Mouse (Mus musculus) liver, postnatal 0 days (tissue): ENCODE data around the gene Prss35. TPM values are rescaled to one million over a fixed set of nuclear protein-coding genes. Genes with fewer than 3 reads are reported as not detected.

Source experiments
- ATAC-seq: fragments of 200-750 bp; cut with Nextera tagmentation; 2 replicates; pipeline ENCODE4 v1.8.0; 2017; ENCODE audit warnings: mild to moderate bottlenecking, moderate library complexity
- DNase-seq: peaks from one replicate; pipeline ENCODE4 v3.0.0-alpha.2; 2016
- H3K27ac ChIP-seq: fragments of 300-500 bp; sonication (generic); 2 replicates; pipeline ENCODE4 v1.5.1; 2014; ENCODE audit warnings: antibody characterized with exemption, moderate library complexity, mild to moderate bottlenecking, low read depth
- H3K27me3 ChIP-seq: fragments of 300-500 bp; sonication (generic); 2 replicates; pipeline ENCODE4 v1.6.1; 2014; ENCODE audit warnings: low read length, control low read depth, mixed read lengths; ENCODE audit not compliant: insufficient read depth
- H3K36me3 ChIP-seq: fragments of 300-500 bp; sonication (generic); replicated peaks from 2 replicates; pipeline ENCODE4 v1.6.1; 2014; ENCODE audit warnings: mild to moderate bottlenecking, control low read depth, low read length, moderate library complexity, mixed read lengths; ENCODE audit not compliant: insufficient read depth
- H3K4me1 ChIP-seq: fragments of 300-500 bp; sonication (generic); 2 replicates; pipeline ENCODE4 v1.6.1; 2014; ENCODE audit warnings: antibody characterized with exemption, mild to moderate bottlenecking, control low read depth; ENCODE audit not compliant: insufficient read depth
- H3K4me2 ChIP-seq: fragments of 300-500 bp; sonication (generic); 2 replicates; pipeline ENCODE4 v1.6.1; 2014; ENCODE audit warnings: low read depth, mild to moderate bottlenecking, low read length, moderate library complexity, mixed read lengths
- H3K4me3 ChIP-seq: fragments of 300-500 bp; sonication (generic); 2 replicates; pipeline ENCODE4 v1.5.1; 2014; ENCODE audit warnings: low read depth, low read length
- H3K9ac ChIP-seq: fragments of 300-500 bp; sonication (generic); replicated peaks from 2 replicates; pipeline ENCODE4 v1.6.1; 2014; ENCODE audit warnings: mild to moderate bottlenecking, moderate library complexity
- H3K9me3 ChIP-seq: fragments of 300-500 bp; sonication (generic); 2 replicates; pipeline ENCODE4 v1.6.1; 2016; ENCODE audit warnings: mild to moderate bottlenecking, control low read depth, low read length, mixed read lengths
- CTCF ChIP-seq: sonication (generic); IDR thresholded peaks from 2 replicates; pipeline ENCODE4 v1.5.1; 2016; ENCODE audit warnings: antibody characterized with exemption, low read depth
- EP300 ChIP-seq: IDR thresholded peaks from 2 replicates; pipeline ENCODE4 v1.6.1; 2016; ENCODE audit warnings: antibody characterized with exemption, low read depth, mild to moderate bottlenecking
- WGBS: fragments of 180-500 bp; shearing (Covaris S2); extraction: QIAGEN DNeasy Blood & Tissue Kit; methylation state at CpG from one replicate; pipeline ENCODE4 v1.1.7; 2014; ENCODE audit not compliant: insufficient replicate concordance; 5-methylcytosine and 5-hydroxymethylcytosine counted together
- polyA plus RNA-seq: library from polyadenylated mRNA; unstranded; fragments of >200 nt; fragmentation: Nextera tagmentation; extraction: Ambion mirVana; gene quantifications from 2 replicates; pipeline ENCODE4 v1.2.1, GENCODE M21; 2015

Prss35 gene
- polyA plus RNA-seq, 1 experiment from 2014 or later = 0.54 TPM

- Histone ChIP-seq H3K9ac (no peak overlapping the region), H3K36me3 (no peaks in the 10 kb centered on the region), H3K4me3 (no peak overlapping the region), H3K27me3 (no peaks in the 10 kb centered on the region), H3K4me1 (no peaks in the 10 kb centered on the region), H3K9me3 (no peaks in the 10 kb centered on the region), H3K27ac (no peak overlapping the region), H3K4me2 (no peak overlapping the region)
- DNase-seq (no peak), ATAC-seq (no peak)
- TF ChIP-seq EP300 (no peak), CTCF (no peak)
- WGBS = 75% methylated on average over 10 of the region's 10 CpGs
These were observed 23.5 kb downstream of the Prss35 start for GRCm38 (mm10) chr9:86766991-86767390.

DNA sequence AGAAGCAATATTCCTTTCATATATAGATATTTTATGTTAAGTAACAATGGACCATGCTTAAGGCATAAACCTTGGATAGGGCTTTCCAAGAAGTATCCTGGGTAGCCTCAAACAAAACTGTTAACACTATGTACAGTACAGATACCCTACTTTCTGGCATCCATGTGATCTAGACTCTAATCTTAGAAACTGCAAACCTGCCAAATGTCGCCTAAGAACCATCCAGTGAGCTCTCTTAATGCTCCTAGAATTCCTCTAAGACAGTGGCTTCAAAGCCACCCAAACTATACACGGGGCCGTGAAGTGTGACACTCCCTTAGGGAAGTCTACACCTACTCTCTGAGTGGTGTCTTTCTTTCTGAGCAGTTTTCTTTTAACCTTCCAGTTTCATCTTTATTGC, 29.4 kb downstream of the Prss35 start:
- H3K36me3 ChIP-seq = no peaks in the 10 kb centered on the region
- no peak for TF ChIP-seq CTCF
- no peak for TF ChIP-seq EP300
- DNase-seq = no peak
- ATAC-seq = no peak
- H3K4me1 ChIP-seq = no peaks in the 10 kb centered on the region
- 65% methylated on average over 3 of the region's 3 CpGs for WGBS
- H3K27ac ChIP-seq = no peak overlapping the region
- H3K4me3 ChIP-seq = no peak overlapping the region
- H3K9ac ChIP-seq = no peak overlapping the region
- no peaks in the 10 kb centered on the region for H3K27me3 ChIP-seq
- H3K9me3 ChIP-seq = no peaks in the 10 kb centered on the region
- no peak overlapping the region for H3K4me2 ChIP-seq

- DNase-seq (no peak), ATAC-seq (no peak)
- Histone ChIP-seq H3K9me3 (no peaks in the 10 kb centered on the region), H3K4me3 (no peak overlapping the region), H3K4me1 (no peaks in the 10 kb centered on the region), H3K27ac (no peak overlapping the region), H3K9ac (no peak overlapping the region), H3K4me2 (no peak overlapping the region), H3K36me3 (no peaks in the 10 kb centered on the region), H3K27me3 (no peaks in the 10 kb centered on the region)
- no peak for TF ChIP-seq CTCF
- TF ChIP-seq EP300 = no peak
- WGBS = 73% methylated on average over 8 of the region's 8 CpGs
These were observed 30.5 kb downstream of the Prss35 start for GRCm38 (mm10) chr9:86773996-86774395.

- Histone ChIP-seq H3K9ac (no peak overlapping the region), H3K27me3 (no peaks in the 10 kb centered on the region), H3K4me2 (no peak overlapping the region), H3K36me3 (no peaks in the 10 kb centered on the region), H3K4me1 (no peaks in the 10 kb centered on the region), H3K9me3 (no peaks in the 10 kb centered on the region), H3K27ac (no peak overlapping the region), H3K4me3 (no peak overlapping the region)
- no peak for DNase-seq
- WGBS = 78% methylated on average over 6 of the region's 6 CpGs
- TF ChIP-seq CTCF = no peak
- TF ChIP-seq EP300 = no peak
- ATAC-seq = no peak
These were observed 31.9 kb downstream of the Prss35 start for GRCm38 (mm10) chr9:86775374-86775773.

DNA sequence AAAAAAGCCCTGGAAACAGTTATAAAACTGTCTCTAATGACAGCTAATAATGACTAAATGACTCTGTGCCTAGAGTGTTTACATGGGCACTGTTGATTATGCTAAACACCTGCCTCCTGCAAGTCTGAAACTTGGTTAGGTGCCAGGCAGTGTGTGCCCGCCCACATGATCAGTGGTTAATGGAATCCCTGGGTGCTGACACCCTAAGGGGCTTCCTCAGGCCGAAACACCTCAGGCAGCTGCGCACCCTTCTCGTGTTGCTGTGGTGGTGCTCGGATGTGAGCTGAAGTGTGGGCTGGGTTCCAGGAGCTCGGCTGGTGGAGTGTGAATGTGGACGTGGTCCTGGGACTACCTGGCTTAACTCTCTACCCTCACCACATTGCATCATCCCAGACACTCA, 33.9 kb downstream of the Prss35 start:
- ATAC-seq (no peak), DNase-seq (no peak)
- H3K4me2 ChIP-seq = no peak overlapping the region
- no peaks in the 10 kb centered on the region for H3K4me1 ChIP-seq
- no peaks in the 10 kb centered on the region for H3K9me3 ChIP-seq
- TF ChIP-seq EP300 = no peak
- no peak for TF ChIP-seq CTCF
- no peak overlapping the region for H3K9ac ChIP-seq
- H3K4me3 ChIP-seq = no peak overlapping the region
- 50% methylated on average over 7 of the region's 7 CpGs for WGBS
- no peak overlapping the region for H3K27ac ChIP-seq
- H3K36me3 ChIP-seq = no peaks in the 10 kb centered on the region
- no peaks in the 10 kb centered on the region for H3K27me3 ChIP-seq

- Histone ChIP-seq H3K9ac (no peak overlapping the region), H3K4me3 (no peak overlapping the region), H3K4me1 (no peaks in the 10 kb centered on the region), H3K27me3 (no peaks in the 10 kb centered on the region), H3K27ac (no peak overlapping the region), H3K4me2 (no peak overlapping the region), H3K9me3 (no peaks in the 10 kb centered on the region), H3K36me3 (no peaks in the 10 kb centered on the region)
- TF ChIP-seq EP300 (no peak), CTCF (no peak)
- WGBS = 59% methylated on average over 4 of the region's 4 CpGs
- DNase-seq (no peak), ATAC-seq (no peak)
These were observed 34.8 kb downstream of the Prss35 start for GRCm38 (mm10) chr9:86778212-86778611.

GRCm38 (mm10) chr9:86781426-86781825, 38.0 kb downstream of the Prss35 start:
- Histone ChIP-seq H3K4me2 (no peak overlapping the region), H3K4me1 (no peaks in the 10 kb centered on the region), H3K4me3 (no peak overlapping the region), H3K27me3 (no peaks in the 10 kb centered on the region), H3K27ac (no peak overlapping the region), H3K36me3 (no peaks in the 10 kb centered on the region), H3K9me3 (no peaks in the 10 kb centered on the region), H3K9ac (no peak overlapping the region)
- TF ChIP-seq CTCF (no peak), EP300 (no peak)
- ATAC-seq = no peak
- WGBS = 72% methylated on average over 4 of the region's 4 CpGs
- no peak for DNase-seq
